Mouse (Mus musculus): Measurements from ENCODE around the gene Tnfrsf9. TPM values are rescaled to one million over a fixed set of nuclear protein-coding genes. Genes with fewer than 3 reads are reported as not detected.

Tnfrsf9 gene
- total and polyA plus RNA-seq, 2 experiments from 2014 or later, result 0.09 to 0.52 TPM

GRCm38 (mm10) chr4:150978156-150978910 lies 64.0 kb downstream of the Tnfrsf9 start:
- ATAC-seq, result no peak
- Histone ChIP-seq H3K4me2 (ENCODE audit: low read depth, low read length) (no peak overlapping the region), H3K9ac (replicated peaks; ENCODE audit: low read length) (no peak overlapping the region), H3K27me3 (ENCODE audit: insufficient read depth, low read length) (no peaks in the 10 kb centered on the region), H3K9me3 (ENCODE audit: low read length) (no peaks in the 10 kb centered on the region), H3K4me1 (ENCODE audit: insufficient read depth, low read length) (no peaks in the 10 kb centered on the region), H3K36me3 (ENCODE audit: insufficient read depth, low read length) (no peaks in the 10 kb centered on the region), H3K4me3 (ENCODE audit: low read length) (no peak overlapping the region), H3K27ac (no peak overlapping the region)
- 82% methylated on average over 21 of the region's 21 CpGs for WGBS
- no peak for TF ChIP-seq CTCF (IDR thresholded peaks at IDR 0.05; ENCODE audit: low read depth)
- no peak for DNase-seq (ENCODE audit: low spot score)

GRCm38 (mm10) chr4:150979455-150979854 lies 65.1 kb downstream of the Tnfrsf9 start:
- TF ChIP-seq CTCF (IDR thresholded peaks at IDR 0.05; ENCODE audit: low read depth), result no peak
- Histone ChIP-seq H3K27ac (no peak overlapping the region), H3K9ac (replicated peaks; ENCODE audit: low read length) (no peak overlapping the region), H3K36me3 (ENCODE audit: insufficient read depth, low read length) (no peaks in the 10 kb centered on the region), H3K4me1 (ENCODE audit: insufficient read depth, low read length) (no peaks in the 10 kb centered on the region), H3K4me3 (ENCODE audit: low read length) (no peak overlapping the region), H3K4me2 (ENCODE audit: low read depth, low read length) (no peak overlapping the region), H3K27me3 (ENCODE audit: insufficient read depth, low read length) (no peaks in the 10 kb centered on the region), H3K9me3 (ENCODE audit: low read length) (no peaks in the 10 kb centered on the region)
- 86% methylated on average over 9 of the region's 9 CpGs for WGBS
- ATAC-seq, result no peak
- no peak for DNase-seq (ENCODE audit: low spot score)

GRCm38 (mm10) chr4:150980153-150980552 lies 65.8 kb downstream of the Tnfrsf9 start:
- Histone ChIP-seq H3K4me3 (ENCODE audit: low read length) (no peak overlapping the region), H3K36me3 (ENCODE audit: insufficient read depth, low read length) (no peaks in the 10 kb centered on the region), H3K9ac (replicated peaks; ENCODE audit: low read length) (no peak overlapping the region), H3K27me3 (ENCODE audit: insufficient read depth, low read length) (no peaks in the 10 kb centered on the region), H3K4me1 (ENCODE audit: insufficient read depth, low read length) (no peaks in the 10 kb centered on the region), H3K4me2 (ENCODE audit: low read depth, low read length) (no peak overlapping the region), H3K9me3 (ENCODE audit: low read length) (no peaks in the 10 kb centered on the region), H3K27ac (no peak overlapping the region)
- no peak for DNase-seq (ENCODE audit: low spot score)
- TF ChIP-seq CTCF (IDR thresholded peaks at IDR 0.05; ENCODE audit: low read depth), result no peak
- ATAC-seq, result no peak
- 85% methylated on average over 5 of the region's 5 CpGs for WGBS

- Histone ChIP-seq H3K9me3 (ENCODE audit: low read length) (no peaks in the 10 kb centered on the region), H3K36me3 (ENCODE audit: insufficient read depth, low read length) (no peaks in the 10 kb centered on the region), H3K9ac (replicated peaks; ENCODE audit: low read length) (no peak overlapping the region), H3K27me3 (ENCODE audit: insufficient read depth, low read length) (no peaks in the 10 kb centered on the region), H3K4me2 (ENCODE audit: low read depth, low read length) (no peak overlapping the region), H3K4me3 (ENCODE audit: low read length) (no peak overlapping the region), H3K4me1 (ENCODE audit: insufficient read depth, low read length) (no peaks in the 10 kb centered on the region), H3K27ac (no peak overlapping the region)
- peak; percentile 57 for TF ChIP-seq CTCF (IDR thresholded peaks at IDR 0.05; ENCODE audit: low read depth)
- ATAC-seq (no peak), DNase-seq (ENCODE audit: low spot score) (peak; percentile 27)
- WGBS, result 44% methylated on average over 6 of the region's 6 CpGs
These were observed 75.8 kb downstream of the Tnfrsf9 start for GRCm38 (mm10) chr4:150990148-150990547.

Other genes with a start within 250 kb of the Tnfrsf9 start
- gene Errfi1, start 60.6 kb upstream of the Tnfrsf9 start, total RNA-seq (2014; rRNA removed), result 32.4 and 38.8 TPM in 2 replicates
- 22.2 and 23.2 TPM in 2 replicates for gene Errfi1, start 60.6 kb upstream of the Tnfrsf9 start, polyA plus RNA-seq (2015; fragmentation: Nextera tagmentation; extraction: Ambion mirVana)
- 126 and 135 TPM in 2 replicates for gene Park7, start 125 bp upstream of the Tnfrsf9 start, total RNA-seq (2014; rRNA removed)
- gene Park7, start 125 bp upstream of the Tnfrsf9 start, polyA plus RNA-seq (2015; fragmentation: Nextera tagmentation; extraction: Ambion mirVana), result 449 and 470 TPM in 2 replicates
- gene Uts2, start 82.5 kb downstream of the Tnfrsf9 start, total RNA-seq (2014; rRNA removed), result not detected in 2 replicates
- gene Uts2, start 82.5 kb downstream of the Tnfrsf9 start, polyA plus RNA-seq (2015; fragmentation: Nextera tagmentation; extraction: Ambion mirVana), result 0.74 and 0.79 TPM in 2 replicates
- 4.0 and 11.4 TPM in 2 replicates for gene Per3, start 130.1 kb downstream of the Tnfrsf9 start, total RNA-seq (2014; rRNA removed)
- 4.7 and 5.0 TPM in 2 replicates for gene Per3, start 130.1 kb downstream of the Tnfrsf9 start, polyA plus RNA-seq (2015; fragmentation: Nextera tagmentation; extraction: Ambion mirVana)
- 34.2 and 35.2 TPM in 2 replicates for gene Vamp3, start 143.4 kb downstream of the Tnfrsf9 start, total RNA-seq (2014; rRNA removed)
- 56.3 and 57.0 TPM in 2 replicates for gene Vamp3, start 143.4 kb downstream of the Tnfrsf9 start, polyA plus RNA-seq (2015; fragmentation: Nextera tagmentation; extraction: Ambion mirVana)
- not detected in 2 replicates for gene Gm13090, start 175.0 kb downstream of the Tnfrsf9 start, total RNA-seq (2014; rRNA removed)
- not detected in 2 replicates for gene Gm13090, start 175.0 kb downstream of the Tnfrsf9 start, polyA plus RNA-seq (2015; fragmentation: Nextera tagmentation; extraction: Ambion mirVana)

Data from hindbrain, postnatal 0 days (tissue).